In genomic region chr14:45561681-45562080, GRCm38 (mm10) we compare ENCODE assay signal across 10 mouse cellular contexts. TPM values are rescaled to one million over a fixed set of nuclear protein-coding genes. Genes with fewer than 3 reads are reported as not detected.
DNase-seq lines count a peak whose midpoint lies in the region; ATAC-seq and TF ChIP-seq lines count a peak whose summit lies in the region.
"Had no signal": no experiment of that assay in that cellular context is flagged by ENCODE, and none has a peak within 500 bp of the region (broad histone marks: within the 10 kb centered on the region; RNA-seq: fewer than 3 reads in every experiment).

No protein-coding gene starts in this region.

- no peak overlapping the region for H3K4me3 ChIP-seq in heart, postnatal 0 days (ENCODE audit: low read depth, low read length)
- no peak overlapping the region for H3K4me3 ChIP-seq in myocyte
- H3K4me3 ChIP-seq: intestine, embryonic 15.5 days; lung, embryonic 15.5 days had no signal

- no peak for DNase-seq in frontal cortex, postnatal 10 days (ENCODE audit: low spot score in 2 of 2)
- peak; percentile 84 for DNase-seq in right cerebral cortex, adult 18-20 months
- no peak for DNase-seq in right cerebral cortex, postnatal 4 days
- peak; percentile 37 for DNase-seq in heart, postnatal 0 days (ENCODE audit: low spot score)
- no peak for DNase-seq in cerebellum, adult 11-12 months

- no peak for TF ChIP-seq EP300 in heart, postnatal 0 days (IDR thresholded peaks at IDR 0.05; ENCODE audit: low read depth)

- H3K4me2 ChIP-seq in heart, postnatal 0 days (ENCODE audit: low read depth, low read length): no peak overlapping the region
- H3K4me2 ChIP-seq in myocyte (ENCODE audit: low read depth): peak overlapping the region; percentile 66
- H3K4me2 ChIP-seq: intestine, embryonic 15.5 days; lung, embryonic 15.5 days had no signal

- peak; percentile 75 for ATAC-seq in frontal cortex, adult (ENCODE audit: low TSS enrichment)
- ATAC-seq in heart, postnatal 0 days (ENCODE audit: insufficient read depth, low read depth): no peak
- ATAC-seq in erythroblast, adult 5-6 weeks (replicated peaks; ENCODE audit: low FRiP score, poor library complexity, severe bottlenecking): no peak
- ATAC-seq: intestine, embryonic 15.5 days had no signal

- no peak overlapping the region for H3K9ac ChIP-seq in heart, postnatal 0 days (replicated peaks; ENCODE audit: low read depth, low read length)
- H3K9ac ChIP-seq: intestine, embryonic 15.5 days; lung, embryonic 15.5 days had no signal

- no peaks in the 10 kb centered on the region for H3K36me3 ChIP-seq in heart, postnatal 0 days (replicated peaks; ENCODE audit: control insufficient read depth, insufficient read depth, low read length)
- H3K36me3 ChIP-seq in myocyte (ENCODE audit: control insufficient read depth, insufficient read depth): no peaks in the 10 kb centered on the region
- H3K36me3 ChIP-seq: intestine, embryonic 15.5 days; lung, embryonic 15.5 days had no signal

- 47% methylated on average over 6 of the region's 6 CpGs for WGBS in heart, postnatal 0 days

- no peaks in the 10 kb centered on the region for H3K27me3 ChIP-seq in heart, postnatal 0 days (ENCODE audit: control insufficient read depth, insufficient read depth, low read length)
- no peaks in the 10 kb centered on the region for H3K27me3 ChIP-seq in myocyte (ENCODE audit: control insufficient read depth, insufficient read depth, insufficient read length)
- H3K27me3 ChIP-seq: intestine, embryonic 15.5 days; lung, embryonic 15.5 days had no signal

- no peaks in the 10 kb centered on the region for H3K79me2 ChIP-seq in myocyte (ENCODE audit: control insufficient read depth, insufficient read depth)

- no peak for TF ChIP-seq POLR2A in myocyte (IDR thresholded peaks at IDR 0.05; ENCODE audit: insufficient read length, low read depth)

- no peak overlapping the region for H3K27ac ChIP-seq in heart, postnatal 0 days (ENCODE audit: low read depth)
- H3K27ac ChIP-seq: intestine, embryonic 15.5 days; lung, embryonic 15.5 days had no signal

- no peak for TF ChIP-seq CTCF in heart, postnatal 0 days (IDR thresholded peaks at IDR 0.05; ENCODE audit: low read depth)

- H3K4me1 ChIP-seq in heart, postnatal 0 days (ENCODE audit: control insufficient read depth, insufficient read depth): peaks cover 24% of the 10 kb centered on the region

- H3K9me3 ChIP-seq in heart, postnatal 0 days (replicated peaks; ENCODE audit: control insufficient read depth, low read length): no peaks in the 10 kb centered on the region
- H3K9me3 ChIP-seq: intestine, embryonic 15.5 days; lung, embryonic 15.5 days had no signal

- H3ac ChIP-seq in myocyte (ENCODE audit: control insufficient read depth, insufficient read length): no peak overlapping the region

TF ChIP-seq in myocyte, 11 proteins besides CTCF, POLR2A, EP300 and RAD21:
- TF ChIP-seq MYOG (IDR thresholded peaks at IDR 0.05; ENCODE audit: control insufficient read depth in 1 of 3, insufficient read depth in 1 of 3, insufficient read length in 2 of 3, low read depth in 2 of 3) (no peak), USF1 (IDR thresholded peaks at IDR 0.05; ENCODE audit: low read depth) (no peak), TCF12 (IDR thresholded peaks at IDR 0.05; ENCODE audit: insufficient read depth, poor library complexity, severe bottlenecking) (no peak), CEBPB (IDR thresholded peaks at IDR 0.05; ENCODE audit: insufficient read depth, poor library complexity, severe bottlenecking) (no peak), REST (IDR thresholded peaks at IDR 0.05; ENCODE audit: insufficient read depth, insufficient read length) (no peak), MAX (IDR thresholded peaks at IDR 0.05; ENCODE audit: low read depth) (no peak), MYOD1 (IDR thresholded peaks at IDR 0.05; ENCODE audit: control insufficient read depth in 1 of 3, insufficient read length in 2 of 3, low read depth in 2 of 3) (no peak), SRF (IDR thresholded peaks at IDR 0.05; ENCODE audit: control insufficient read depth, insufficient read length, low read depth) (no peak), E2F4 (IDR thresholded peaks at IDR 0.05; ENCODE audit: insufficient read depth) (no peak), POLR2AphosphoS2 (IDR thresholded peaks at IDR 0.05; ENCODE audit: insufficient read length, low read depth) (no peak), TCF3 (IDR thresholded peaks at IDR 0.05; ENCODE audit: insufficient read length, low read depth) (no peak)

RNA-seq across cellular contexts. Expression of gene Fermt2, which starts 31.8 kb away (rescaled TPM):
- 119 TPM in 2 replicates for total RNA-seq in heart, postnatal 0 days (2014; rRNA removed; ENCODE audit: low replicate concordance)
- polyA plus RNA-seq in heart, postnatal 0 days (2015; fragmentation: Nextera tagmentation; extraction: Ambion mirVana): 211 and 221 TPM in 2 replicates
- 37.9 TPM for polyA plus RNA-seq in myocyte (2012; fragmentation: generic; extraction: Trizol)
- not detected in 2 replicates for total RNA-seq in erythroblast, adult 5-6 weeks (2015; ENCODE audit: low replicate concordance)
- not detected in 2 replicates for total RNA-seq in erythroblast, adult 5-6 weeks (2017; ENCODE audit: low replicate concordance)

Comparison
In these comparisons a context has a peak if more than half of its experiments do, and no peak if none do; other contexts are left out.
1. DNase-seq: peak in right cerebral cortex, adult 18-20 months (single experiment) and heart, postnatal 0 days (single experiment); none in frontal cortex, postnatal 10 days (0 of 2), right cerebral cortex, postnatal 4 days (single experiment) and cerebellum, adult 11-12 months (single experiment).
2. RNA of gene Fermt2, which starts 31.8 kb away (total RNA-seq): 119 TPM in heart, postnatal 0 days; not detected in erythroblast, adult 5-6 weeks; every median in the first group is over 100 times any median in the second.